Mouse (Mus musculus): ENCODE results near the gene Klhdc8b.

Klhdc8b gene

GRCm38 (mm10) chr9:108451519-108452160 lies 9.7 kb downstream of the Klhdc8b start:
- no peak for DNase-seq (ENCODE audit: low read depth)

DNA sequence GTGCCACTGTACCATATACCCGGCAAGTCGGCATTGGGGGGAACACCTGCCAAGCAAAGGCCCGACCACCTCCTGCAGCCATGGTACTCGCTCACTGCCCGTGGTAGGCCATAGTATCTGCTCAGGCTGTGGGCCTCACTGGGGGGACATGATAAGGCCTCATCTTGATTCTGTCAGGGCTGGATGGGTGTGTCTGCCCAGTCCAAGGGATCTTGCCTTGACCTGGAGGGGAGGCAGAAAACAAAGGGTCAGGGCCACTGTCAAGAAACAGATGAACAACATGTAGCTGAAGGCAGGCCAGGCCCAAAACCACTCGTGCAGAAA lies 10.2 kb downstream of the Klhdc8b start:
- no peak for DNase-seq (ENCODE audit: low read depth)

GRCm38 (mm10) chr9:108450292-108451169 lies 10.8 kb downstream of the Klhdc8b start:
- DNase-seq (ENCODE audit: low read depth), result no peak

DNA sequence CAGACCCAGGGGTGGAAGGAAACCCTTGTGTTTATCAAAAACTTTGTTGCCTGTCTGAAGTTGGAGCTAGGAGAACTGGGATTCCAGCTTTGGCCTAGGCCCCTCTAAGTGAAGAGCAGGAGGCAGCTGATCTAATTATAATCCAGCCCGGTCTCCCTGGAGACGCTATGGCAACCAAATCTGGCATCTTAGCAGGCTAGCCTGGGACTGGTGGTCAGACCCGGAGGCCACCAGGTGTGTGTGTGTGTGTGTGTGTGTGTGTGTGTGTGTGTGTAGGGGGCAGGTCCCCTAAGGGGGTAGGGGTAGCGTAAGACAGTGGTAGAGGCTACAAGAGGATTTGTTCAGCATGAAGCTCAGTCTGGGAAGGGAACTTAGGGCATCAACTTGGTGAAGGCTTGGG lies 11.5 kb downstream of the Klhdc8b start:
- no peak for DNase-seq (ENCODE audit: low read depth)

DNA sequence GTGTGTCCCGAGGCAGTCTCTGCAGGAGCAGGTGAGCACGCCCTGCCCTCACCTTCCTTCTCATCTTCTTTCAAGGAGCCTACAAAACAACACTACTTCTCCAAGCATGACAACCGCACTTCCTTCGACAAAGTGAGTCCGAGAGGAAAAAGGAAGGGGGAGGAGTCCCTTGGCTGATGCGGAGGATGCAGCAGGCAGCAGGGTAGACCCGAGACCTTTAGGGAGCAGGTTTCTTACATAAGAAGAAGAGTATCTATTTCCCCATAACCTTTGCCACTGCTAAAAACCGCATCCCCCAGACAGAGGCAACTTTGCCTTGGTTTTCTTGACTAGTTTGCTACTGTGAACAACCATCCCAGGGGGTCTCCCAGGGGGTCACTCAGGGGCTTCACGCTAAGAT lies 16.3 kb downstream of the Klhdc8b start:
- no peak for DNase-seq (ENCODE audit: low read depth)

DNA sequence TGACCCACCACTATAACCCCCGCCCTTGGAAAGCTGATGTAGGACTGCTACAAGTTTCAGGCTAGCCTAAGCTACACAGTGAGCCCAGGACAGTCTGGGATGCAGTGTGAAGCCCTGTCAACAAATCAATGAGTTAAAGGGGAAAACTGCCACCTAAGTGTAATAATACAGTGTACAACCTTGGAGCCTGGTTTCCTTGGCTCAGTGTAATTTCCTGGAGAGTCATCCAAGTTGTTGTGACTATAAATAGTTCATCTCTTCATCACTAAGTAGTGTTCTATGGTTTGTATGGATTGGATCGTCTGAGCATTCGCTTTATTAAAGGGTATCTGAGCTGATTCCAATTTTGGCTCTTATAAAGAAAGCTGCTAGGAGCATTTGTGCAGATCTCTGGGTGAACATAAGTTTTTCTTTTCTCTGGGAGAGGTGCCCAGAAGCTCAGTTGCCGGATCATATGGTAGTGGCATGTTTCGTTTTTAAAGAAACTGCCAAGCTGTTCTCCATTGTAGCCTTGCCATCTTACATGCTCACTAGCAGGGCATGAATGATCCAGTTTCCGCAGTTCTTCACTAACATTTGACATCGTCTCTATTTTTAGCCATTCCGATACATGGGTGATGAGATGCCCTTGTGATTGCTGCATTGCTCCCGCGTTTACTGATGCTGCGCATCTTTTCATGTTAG lies 20.0 kb downstream of the Klhdc8b start:
- no peak for DNase-seq (ENCODE audit: low read depth)

GRCm38 (mm10) chr9:108440485-108440884 lies 20.9 kb downstream of the Klhdc8b start:
- no peak for DNase-seq (ENCODE audit: low read depth)

- no peak for DNase-seq (ENCODE audit: low read depth)
These were observed 22.2 kb downstream of the Klhdc8b start for GRCm38 (mm10) chr9:108439176-108439575.

DNA sequence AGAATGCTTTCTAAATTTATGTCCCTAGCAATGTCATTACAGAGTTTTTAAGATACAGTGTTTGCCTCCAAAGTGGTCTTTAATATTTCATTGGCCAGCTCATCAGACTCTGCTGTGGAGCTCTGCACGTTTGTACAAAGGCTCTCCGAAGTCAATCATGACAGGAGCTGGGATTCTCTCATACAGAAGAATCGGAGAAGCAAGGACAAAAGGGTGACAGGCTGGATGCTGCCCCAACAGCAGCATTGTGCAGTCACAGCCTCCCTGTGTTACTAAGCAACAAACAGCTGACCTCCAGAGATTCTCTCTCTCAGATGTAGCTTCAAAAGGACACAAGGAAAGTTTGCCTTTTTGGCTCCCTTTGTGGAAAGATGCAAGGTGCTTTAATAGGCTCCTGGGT lies 25.2 kb downstream of the Klhdc8b start, which contains the start of gene BC048562:
Gene BC048562 (plus strand): TSS at position 301 of the 400 bp plus-strand sequence.
- DNase-seq (ENCODE audit: low read depth), result no peak

DNA sequence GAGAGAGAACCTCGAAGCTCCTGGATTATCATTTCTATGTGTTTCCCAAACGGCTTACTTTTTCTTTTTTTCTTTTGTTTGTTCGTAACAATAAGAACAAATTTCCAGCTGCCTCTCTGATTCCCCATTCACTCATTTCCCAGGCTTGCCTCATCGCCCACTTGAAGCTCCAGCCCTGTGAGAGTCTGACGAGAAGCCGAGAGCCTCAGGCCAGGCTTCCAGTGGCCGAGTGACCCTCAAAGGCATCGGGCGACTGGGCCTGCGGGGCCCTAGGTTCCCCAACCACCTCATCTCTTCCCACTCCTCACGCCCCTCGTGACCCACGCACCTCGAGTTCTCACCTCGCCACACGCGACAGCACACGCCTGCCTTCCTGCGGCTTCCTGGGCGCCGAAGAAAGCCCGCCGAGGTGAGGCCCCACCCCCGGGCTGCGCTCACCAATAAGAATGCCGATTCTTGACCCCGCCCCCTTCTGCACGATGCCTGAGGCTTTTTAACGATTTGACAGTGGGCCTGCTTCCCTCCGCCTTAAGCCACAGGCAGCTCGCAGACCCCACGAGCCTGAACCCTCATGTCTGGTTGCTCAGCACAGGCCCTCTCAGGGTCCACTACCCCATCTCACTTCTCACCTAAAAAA lies 29.8 kb downstream of the Klhdc8b start:
- no peak for DNase-seq (ENCODE audit: low read depth)

DNA sequence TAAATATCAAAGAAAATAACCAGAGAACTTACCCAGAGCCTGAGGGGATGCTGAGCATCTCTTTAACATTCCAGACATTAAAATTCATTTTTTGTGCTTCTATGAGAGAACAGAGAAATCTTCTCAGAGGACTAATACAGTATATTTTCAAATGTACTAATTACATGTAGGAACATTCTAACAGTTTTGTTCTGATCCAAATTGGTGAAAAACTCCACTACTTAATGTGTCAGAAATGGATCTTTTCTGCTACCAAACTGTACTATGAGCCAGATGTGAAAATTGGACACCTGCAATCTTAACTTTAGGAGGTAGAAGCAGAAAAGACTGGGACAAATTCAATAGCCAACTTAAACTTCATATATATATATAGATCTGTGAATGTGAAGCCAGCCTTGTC lies 33.0 kb downstream of the Klhdc8b start, which contains the start of gene Ccdc36:
Gene Ccdc36 (minus strand): TSS at position 101 of the 400 bp plus-strand sequence.
- no peak for DNase-seq (ENCODE audit: low read depth)

DNA sequence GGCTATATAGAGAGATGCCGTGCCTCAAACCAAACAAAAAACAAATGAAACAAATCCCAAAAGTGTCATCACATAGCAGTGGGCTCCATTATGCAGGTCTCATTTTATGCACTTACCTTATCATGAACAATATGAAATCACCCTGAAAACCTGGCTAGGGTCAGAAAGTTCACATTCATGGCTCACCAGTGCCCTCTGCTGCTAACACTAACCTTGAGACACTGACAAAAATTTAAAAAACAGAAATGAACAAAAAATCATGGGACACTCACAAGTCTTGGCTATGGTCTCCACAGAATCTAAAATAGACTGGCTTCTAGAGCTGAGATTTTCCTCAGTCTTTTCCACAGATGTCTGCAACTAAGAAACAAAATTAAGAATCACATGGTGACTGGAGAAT lies 49.2 kb downstream of the Klhdc8b start:
- DNase-seq (ENCODE audit: low read depth), result peak; percentile 27

- DNase-seq (ENCODE audit: low read depth), result no peak
These were observed 49.9 kb downstream of the Klhdc8b start for GRCm38 (mm10) chr9:108411381-108411942.

DNA sequence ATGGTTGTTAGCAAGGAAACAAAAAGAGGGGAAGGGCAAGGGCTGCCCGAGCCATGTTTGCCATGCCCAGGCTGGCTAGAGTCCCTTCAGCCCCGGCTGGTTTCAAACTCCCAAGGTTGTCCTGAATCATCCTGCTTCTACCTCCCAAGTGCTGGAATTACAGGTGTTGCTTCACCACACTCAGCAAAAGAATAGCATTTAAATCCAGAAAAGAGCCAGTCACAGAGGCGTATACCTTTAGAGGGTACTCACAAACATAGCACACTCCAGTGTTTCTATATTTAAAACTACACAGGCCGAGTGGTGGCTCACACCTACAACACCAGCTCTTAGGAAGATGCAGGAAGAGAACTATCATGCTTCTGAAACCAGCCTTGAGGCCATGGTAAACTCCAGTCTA lies 51.8 kb downstream of the Klhdc8b start:
- no peak for DNase-seq (ENCODE audit: low read depth)

DNA sequence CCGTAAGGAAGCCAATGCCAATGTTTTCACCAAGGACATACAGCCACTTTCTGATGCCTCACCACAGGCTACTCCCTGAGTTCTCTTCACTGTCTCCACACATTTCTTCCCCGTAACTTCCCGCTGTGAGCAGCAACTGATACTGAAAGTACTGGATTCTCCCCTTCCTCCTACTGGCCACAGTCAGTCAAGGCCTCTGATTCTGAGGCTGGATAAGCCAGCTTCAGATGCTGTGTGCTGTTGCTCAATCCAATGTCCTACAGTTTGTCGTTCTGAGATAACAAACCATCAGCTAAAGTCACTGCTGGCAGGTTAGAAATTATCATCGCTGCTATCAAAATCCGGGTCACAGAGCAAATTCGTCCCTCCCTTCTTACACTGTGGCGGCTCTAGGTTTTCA lies 56.9 kb downstream of the Klhdc8b start:
- no peak for DNase-seq (ENCODE audit: low read depth)

- DNase-seq (ENCODE audit: low read depth), result no peak
These were observed 58.3 kb downstream of the Klhdc8b start for GRCm38 (mm10) chr9:108403081-108403480.

GRCm38 (mm10) chr9:108401186-108401960 lies 60.0 kb downstream of the Klhdc8b start:
- no peak for DNase-seq (ENCODE audit: low read depth)

GRCm38 (mm10) chr9:108398324-108398723 lies 63.1 kb downstream of the Klhdc8b start:
- DNase-seq (ENCODE audit: low read depth), result no peak
